Mouse (Mus musculus) myocyte (in vitro differentiated cells): ENCODE measurements around the gene Bahd1. TPM values are rescaled to one million over a fixed set of nuclear protein-coding genes. Genes with fewer than 3 reads are reported as not detected.

Experiments used
- H3K27me3 ChIP-seq: one replicate; pipeline ENCODE4 v1.6.1; 2011; ENCODE audit not compliant: control insufficient read depth, insufficient read depth, insufficient read length
- H3K36me3 ChIP-seq: one replicate; pipeline ENCODE4 v1.6.1; 2011; ENCODE audit not compliant: control insufficient read depth, insufficient read depth
- H3K4me2 ChIP-seq: one replicate; pipeline ENCODE4 v1.6.1; 2011; ENCODE audit warnings: low read depth, control low read depth
- H3K4me3 ChIP-seq: one replicate; pipeline ENCODE4 v1.5.1; 2011; ENCODE audit warnings: mild to moderate bottlenecking, control low read depth, moderate library complexity
- H3K79me2 ChIP-seq: one replicate; pipeline ENCODE4 v1.6.1; 2011; ENCODE audit not compliant: control insufficient read depth, insufficient read depth
- H3ac ChIP-seq: one replicate; pipeline ENCODE4 v1.6.1; 2011; ENCODE audit not compliant: control insufficient read depth, insufficient read length
- CEBPB ChIP-seq: IDR thresholded peaks from 2 replicates; pipeline ENCODE4 v1.6.1; 2011; ENCODE audit warnings: mild to moderate bottlenecking, moderate library complexity; ENCODE audit not compliant: poor library complexity, insufficient read depth, severe bottlenecking
- E2F4 ChIP-seq: IDR thresholded peaks from one replicate; pipeline ENCODE4 v1.6.1; 2011; ENCODE audit warnings: mild to moderate bottlenecking, control low read depth, moderate library complexity; ENCODE audit not compliant: insufficient read depth
- MAX ChIP-seq: IDR thresholded peaks from one replicate; pipeline ENCODE4 v1.6.1; 2011; ENCODE audit warnings: low read depth, mild to moderate bottlenecking, control low read depth
- MYOD1 ChIP-seq, 3 experiments: IDR thresholded peaks; one replicate each; pipeline ENCODE4 v1.6.1; 2011; ENCODE audit warnings: control low read depth in 2 of 3, low read depth in 2 of 3, mild to moderate bottlenecking in 2 of 3, moderate library complexity in 1 of 3; ENCODE audit not compliant: insufficient read length in 2 of 3, control insufficient read depth in 1 of 3
- MYOG ChIP-seq, 3 experiments: IDR thresholded peaks; one replicate each; pipeline ENCODE4 v1.6.1; 2011; ENCODE audit warnings: control low read depth in 2 of 3, low read depth in 2 of 3, mild to moderate bottlenecking in 2 of 3; ENCODE audit not compliant: insufficient read length in 2 of 3, control insufficient read depth in 1 of 3, insufficient read depth in 1 of 3
- POLR2A ChIP-seq: IDR thresholded peaks from one replicate; pipeline ENCODE4 v1.6.1; 2011; ENCODE audit warnings: low read depth, mild to moderate bottlenecking, control low read depth, moderate library complexity; ENCODE audit not compliant: insufficient read length
- POLR2AphosphoS2 ChIP-seq: IDR thresholded peaks from one replicate; pipeline ENCODE4 v1.6.1; 2011; ENCODE audit warnings: low read depth, control low read depth; ENCODE audit not compliant: insufficient read length
- REST ChIP-seq: IDR thresholded peaks from one replicate; pipeline ENCODE4 v1.6.1; 2011; ENCODE audit warnings: mild to moderate bottlenecking, control low read depth, moderate library complexity; ENCODE audit not compliant: insufficient read depth, insufficient read length
- SRF ChIP-seq: IDR thresholded peaks from one replicate; pipeline ENCODE4 v1.6.1; 2011; ENCODE audit warnings: low read depth; ENCODE audit not compliant: control insufficient read depth, insufficient read length
- TCF12 ChIP-seq: IDR thresholded peaks from one replicate; pipeline ENCODE4 v1.6.1; 2011; ENCODE audit warnings: mild to moderate bottlenecking, control low read depth; ENCODE audit not compliant: poor library complexity, insufficient read depth, severe bottlenecking
- TCF3 ChIP-seq: IDR thresholded peaks from one replicate; pipeline ENCODE4 v1.6.1; 2011; ENCODE audit warnings: low read depth, control low read depth; ENCODE audit not compliant: insufficient read length
- USF1 ChIP-seq: IDR thresholded peaks from one replicate; pipeline ENCODE4 v1.6.1; 2011; ENCODE audit warnings: low read depth, mild to moderate bottlenecking, control low read depth, moderate library complexity
- polyA plus RNA-seq: library from polyadenylated mRNA; unstranded; fragments of >200 nt; fragmentation: generic; extraction: Trizol; gene quantifications from one replicate; pipeline ENCODE4 v1.2.1, GENCODE M21; 2012; ENCODE audit warnings: missing spikeins

Gene Bahd1
- polyA plus RNA-seq, 1 experiment: 12.0 TPM

- Histone ChIP-seq H3ac (no peak overlapping the region), H3K27me3 (no peaks in the 10 kb centered on the region), H3K36me3 (no peaks in the 10 kb centered on the region), H3K4me2 (no peak overlapping the region), H3K79me2 (no peaks in the 10 kb centered on the region), H3K4me3 (no peak overlapping the region)
- TF ChIP-seq POLR2A (no peak), MAX (no peak), TCF3 (no peak), TCF12 (no peak), SRF (no peak), MYOG (IDR thresholded peaks at IDR 0.05; ENCODE audit: control insufficient read depth in 1 of 3, insufficient read depth in 1 of 3, insufficient read length in 2 of 3, low read depth in 2 of 3) (no peak), USF1 (no peak), POLR2AphosphoS2 (no peak), CEBPB (no peak), REST (no peak), E2F4 (no peak), MYOD1 (IDR thresholded peaks at IDR 0.05; ENCODE audit: control insufficient read depth in 1 of 3, insufficient read length in 2 of 3, low read depth in 2 of 3) (no peak)
Observed at GRCm38 (mm10) chr2:118881019-118881418, 19.2 kb upstream of the Bahd1 start.

- TF ChIP-seq SRF (no peak), REST (no peak), POLR2A (no peak), CEBPB (no peak), TCF3 (no peak), TCF12 (no peak), POLR2AphosphoS2 (no peak), MYOG (IDR thresholded peaks at IDR 0.05; ENCODE audit: control insufficient read depth in 1 of 3, insufficient read depth in 1 of 3, insufficient read length in 2 of 3, low read depth in 2 of 3) (no peak), MYOD1 (IDR thresholded peaks at IDR 0.05; ENCODE audit: control insufficient read depth in 1 of 3, insufficient read length in 2 of 3, low read depth in 2 of 3) (no peak)
- Histone ChIP-seq H3K4me2 (no peak overlapping the region), H3K79me2 (no peaks in the 10 kb centered on the region), H3K36me3 (no peaks in the 10 kb centered on the region), H3K27me3 (no peaks in the 10 kb centered on the region), H3ac (no peak overlapping the region), H3K4me3 (no peak overlapping the region)
Observed at GRCm38 (mm10) chr2:118881956-118882355, 18.2 kb upstream of the Bahd1 start.

DNA sequence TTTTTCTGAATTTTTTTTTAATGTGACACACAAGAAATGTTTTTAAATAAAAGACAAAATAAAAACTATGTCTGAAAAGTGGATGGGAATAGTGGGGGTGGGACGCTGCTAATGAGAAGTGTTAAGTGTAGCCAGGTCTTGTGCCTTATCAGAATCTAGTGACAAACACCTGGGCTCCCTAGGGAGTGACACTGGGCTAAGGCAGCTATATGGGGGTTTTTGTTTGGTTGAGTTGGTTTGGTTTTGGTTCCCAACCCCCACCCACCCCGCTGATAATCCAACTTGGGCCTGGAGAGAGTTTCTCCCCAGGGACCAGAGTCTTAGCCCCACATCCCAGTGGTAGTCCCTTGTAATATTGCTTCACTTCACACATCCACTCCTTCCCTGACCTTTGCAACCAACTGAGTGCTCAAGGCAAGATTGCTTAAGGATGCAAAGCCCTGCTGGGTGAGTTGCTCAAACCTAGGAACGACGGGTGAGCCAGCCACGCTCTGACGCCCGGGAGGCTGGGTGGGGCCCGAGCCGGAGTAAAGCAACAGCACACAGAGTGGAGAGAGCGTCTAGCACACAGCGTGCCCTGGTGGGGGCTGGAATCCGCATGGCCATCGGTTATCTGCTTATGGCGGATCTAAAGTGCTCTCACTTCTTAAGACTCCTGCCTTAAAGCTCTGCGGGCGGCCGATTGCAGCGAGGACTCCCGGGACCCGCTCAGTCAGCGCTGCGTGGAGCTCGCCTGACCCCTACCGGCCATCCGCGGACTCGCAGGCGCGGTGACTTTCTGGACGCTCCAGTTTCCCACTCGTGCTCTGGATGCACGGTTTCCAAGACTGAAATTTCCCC lies 17.1 kb upstream of the Bahd1 start:
- no peaks in the 10 kb centered on the region for H3K79me2 ChIP-seq

DNA sequence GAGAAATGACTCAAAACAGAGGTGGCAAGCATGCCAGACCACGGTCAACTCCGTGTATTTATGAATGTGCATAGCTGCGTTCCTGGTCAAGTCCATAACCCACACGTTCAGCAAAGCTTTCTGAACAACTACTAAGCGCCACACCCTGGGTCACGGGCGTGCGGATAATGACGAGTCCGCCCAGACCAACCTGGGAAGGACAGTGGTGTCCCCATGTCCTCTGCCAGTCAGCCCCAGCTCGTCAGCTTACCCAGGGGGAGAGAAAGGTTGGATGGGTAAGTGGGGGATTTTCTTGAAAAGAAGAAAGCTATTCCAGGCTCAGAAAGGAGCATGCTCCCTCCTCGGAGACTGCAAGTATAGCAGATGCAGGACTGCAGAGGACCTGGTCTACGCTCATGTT lies 12.7 kb upstream of the Bahd1 start:
- Histone ChIP-seq H3K27me3 (no peaks in the 10 kb centered on the region), H3K4me2 (no peak overlapping the region), H3K79me2 (no peaks in the 10 kb centered on the region), H3K36me3 (no peaks in the 10 kb centered on the region), H3ac (no peak overlapping the region), H3K4me3 (no peak overlapping the region)
- TF ChIP-seq POLR2A: no peak
- TF ChIP-seq CEBPB: no peak
- TF ChIP-seq MAX: no peak
- no peak for TF ChIP-seq POLR2AphosphoS2
- no peak for TF ChIP-seq MYOD1 (IDR thresholded peaks at IDR 0.05; ENCODE audit: control insufficient read depth in 1 of 3, insufficient read length in 2 of 3, low read depth in 2 of 3)
- TF ChIP-seq TCF3: no peak
- no peak for TF ChIP-seq TCF12
- no peak for TF ChIP-seq E2F4
- TF ChIP-seq MYOG (IDR thresholded peaks at IDR 0.05; ENCODE audit: control insufficient read depth in 1 of 3, insufficient read depth in 1 of 3, insufficient read length in 2 of 3, low read depth in 2 of 3): no peak
- no peak for TF ChIP-seq USF1
- TF ChIP-seq SRF: no peak
- TF ChIP-seq REST: no peak

More for the DNA sequence above, 17.1 kb upstream of the Bahd1 start:
- no peaks in the 10 kb centered on the region for H3K27me3 ChIP-seq
- TF ChIP-seq MYOD1 (IDR thresholded peaks at IDR 0.05; ENCODE audit: control insufficient read depth in 1 of 3, insufficient read length in 2 of 3, low read depth in 2 of 3): no peak
- TF ChIP-seq MAX: no peak
- TF ChIP-seq REST: no peak
- no peak overlapping the region for H3ac ChIP-seq
- peak overlapping the region; percentile 97 for H3K4me2 ChIP-seq
- H3K4me3 ChIP-seq: no peak overlapping the region
- H3K36me3 ChIP-seq: no peaks in the 10 kb centered on the region

DNA sequence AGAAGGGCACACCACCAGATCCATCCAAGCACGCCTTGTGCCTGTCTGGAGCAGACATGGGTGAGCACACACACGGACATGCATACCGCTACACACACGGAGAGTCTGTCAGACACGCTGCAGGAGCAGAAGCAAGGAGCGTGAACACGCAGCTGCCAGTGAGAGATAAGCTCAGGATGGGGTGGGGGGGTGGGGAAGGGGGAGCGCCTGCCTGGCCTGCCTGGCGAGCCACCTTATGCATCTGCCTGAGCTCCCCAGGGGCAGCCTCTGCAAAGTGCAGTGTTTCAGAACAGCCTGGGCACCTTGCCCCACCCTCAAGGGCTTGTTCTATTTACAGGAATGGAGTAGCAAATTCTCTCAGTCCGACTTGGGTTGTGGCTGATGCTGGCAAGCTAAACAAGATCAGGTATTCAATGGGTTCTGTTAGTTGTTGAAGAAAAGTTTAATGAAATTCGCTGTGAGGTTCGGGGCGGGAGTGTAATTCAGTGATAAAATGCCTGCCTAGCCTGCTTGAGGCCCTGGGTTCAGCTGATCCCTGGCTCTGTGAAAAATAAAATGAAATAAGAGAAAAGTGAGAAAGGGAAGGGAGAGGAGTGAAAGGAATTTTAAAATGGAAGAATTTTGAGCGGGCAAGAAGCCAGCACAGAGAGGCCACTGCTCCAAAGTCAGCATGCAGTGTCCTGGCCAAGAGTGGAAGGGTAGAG lies 12.2 kb upstream of the Bahd1 start:
- H3K4me3 ChIP-seq: no peak overlapping the region
- no peak overlapping the region for H3ac ChIP-seq
- H3K79me2 ChIP-seq: no peaks in the 10 kb centered on the region
- H3K27me3 ChIP-seq: peaks cover 4% of the 10 kb centered on the region
- no peak overlapping the region for H3K4me2 ChIP-seq
- no peak for TF ChIP-seq POLR2A
- no peak for TF ChIP-seq CEBPB
- TF ChIP-seq TCF3: no peak
- no peak for TF ChIP-seq MAX
- no peak for TF ChIP-seq TCF12
- no peak for TF ChIP-seq MYOD1 (IDR thresholded peaks at IDR 0.05; ENCODE audit: control insufficient read depth in 1 of 3, insufficient read length in 2 of 3, low read depth in 2 of 3)
- no peak for TF ChIP-seq REST
- no peak for TF ChIP-seq SRF
- no peak for TF ChIP-seq POLR2AphosphoS2
- TF ChIP-seq MYOG (IDR thresholded peaks at IDR 0.05; ENCODE audit: control insufficient read depth in 1 of 3, insufficient read depth in 1 of 3, insufficient read length in 2 of 3, low read depth in 2 of 3): no peak
- TF ChIP-seq USF1: no peak
- no peak for TF ChIP-seq E2F4
- no peaks in the 10 kb centered on the region for H3K36me3 ChIP-seq
